Mouse (Mus musculus) cerebellum, adult 8-10 months (tissue): ENCODE results near the gene Rpl18.

Source experiments
- DNase-seq: peaks from one replicate; pipeline ENCODE4 v3.0.0; 2022

Rpl18 gene

DNA sequence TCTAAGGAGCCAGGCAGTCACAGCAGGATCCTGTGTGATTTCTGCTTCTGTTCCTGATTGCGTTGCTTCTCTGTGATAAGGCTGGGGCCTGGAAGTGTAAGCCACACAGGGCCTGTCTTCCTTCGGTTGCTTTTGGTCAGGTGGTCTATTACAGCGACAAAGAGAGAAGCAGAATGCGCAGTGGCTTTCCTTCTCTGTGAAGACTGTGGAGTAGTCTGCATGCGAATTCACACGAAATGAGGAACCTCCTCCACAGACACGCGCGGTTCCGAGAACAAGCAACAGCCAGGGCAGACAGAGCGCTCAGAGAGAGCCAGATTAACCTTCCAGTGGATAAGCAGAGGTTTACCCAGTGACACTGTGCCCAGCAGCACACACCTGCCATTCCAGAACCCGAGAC is 26.1 kb downstream of the Rpl18 start:
- DNase-seq: no peak

DNA sequence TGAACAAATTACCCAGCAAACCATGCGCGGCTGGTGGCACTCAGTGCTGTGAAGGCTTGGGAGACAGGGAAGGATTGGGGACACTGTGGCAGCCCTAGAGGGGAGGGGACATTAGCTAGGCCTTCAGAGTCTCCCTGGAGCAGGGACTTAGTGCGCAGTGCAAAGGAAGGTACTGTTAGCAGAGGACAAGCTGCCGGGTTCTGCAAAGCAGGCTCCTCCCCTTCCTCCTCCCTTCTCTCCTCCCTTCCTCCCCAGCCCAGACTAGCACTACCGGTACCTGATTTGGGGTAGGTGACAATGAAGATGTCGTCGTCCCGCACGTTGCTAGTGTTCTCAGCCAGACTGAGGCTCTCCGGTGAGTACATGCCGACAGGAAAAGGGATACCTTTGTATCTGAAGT is 26.5 kb downstream of the Rpl18 start:
- DNase-seq: no peak

DNA sequence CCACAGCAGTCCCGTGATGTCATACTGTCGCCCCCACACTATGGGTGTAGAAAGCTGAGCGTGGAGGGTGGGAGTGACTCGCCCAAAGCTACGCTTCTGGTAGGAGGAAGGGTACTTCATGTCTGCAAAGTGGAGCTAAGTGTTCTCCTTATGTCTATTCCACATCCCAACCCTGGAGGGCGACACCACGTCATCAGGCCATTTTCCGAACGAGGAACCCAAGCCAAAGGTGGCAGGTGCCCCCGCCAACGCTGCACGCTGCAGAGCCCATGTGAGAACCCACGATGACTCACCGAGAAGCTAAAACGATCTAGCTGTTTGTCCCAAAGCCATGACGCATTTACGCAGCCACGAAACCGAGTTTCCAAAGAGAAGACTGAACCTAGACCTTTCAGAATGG is 27.1 kb downstream of the Rpl18 start:
- DNase-seq: peak; percentile 41

DNA sequence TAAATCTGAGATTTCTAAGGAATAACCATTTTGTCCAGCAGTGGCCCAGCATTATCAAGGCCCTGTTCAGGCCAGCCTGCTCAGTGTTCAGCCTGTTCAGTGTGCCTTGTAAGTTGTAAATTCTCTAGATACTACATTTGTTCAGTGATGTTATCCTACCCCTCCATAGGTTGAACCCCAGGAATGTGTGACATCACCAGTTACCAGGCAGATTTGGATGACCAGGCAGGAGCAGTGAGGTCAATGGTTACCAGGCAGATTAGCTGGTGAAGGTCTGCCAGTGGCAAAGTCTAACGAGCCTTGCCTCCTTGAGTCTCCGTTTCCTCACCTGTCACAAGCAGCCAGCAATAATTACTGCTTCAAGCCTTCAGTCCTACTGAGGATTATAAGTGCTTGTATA is 29.1 kb downstream of the Rpl18 start:
- DNase-seq: peak; percentile 68

DNA sequence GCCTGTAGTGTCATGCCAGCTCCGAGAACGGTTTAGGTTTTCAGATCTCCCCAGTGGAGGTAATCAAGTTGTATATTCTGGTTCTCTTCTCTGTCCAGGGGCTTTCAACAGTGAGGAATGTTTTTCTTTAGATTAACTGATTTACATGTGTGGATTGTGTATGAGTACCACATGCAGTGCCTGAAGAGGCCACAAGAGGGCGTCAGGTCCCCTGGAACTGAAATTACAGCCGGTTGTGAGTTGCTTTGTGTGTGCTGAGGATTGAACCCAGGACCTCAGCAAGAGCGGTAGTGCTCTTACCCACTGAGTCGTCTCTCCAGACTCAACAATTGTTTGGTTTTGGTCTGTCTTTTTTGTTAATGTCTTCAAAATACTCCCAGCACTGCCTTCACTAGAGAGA is 31.3 kb downstream of the Rpl18 start:
- DNase-seq: no peak

DNA sequence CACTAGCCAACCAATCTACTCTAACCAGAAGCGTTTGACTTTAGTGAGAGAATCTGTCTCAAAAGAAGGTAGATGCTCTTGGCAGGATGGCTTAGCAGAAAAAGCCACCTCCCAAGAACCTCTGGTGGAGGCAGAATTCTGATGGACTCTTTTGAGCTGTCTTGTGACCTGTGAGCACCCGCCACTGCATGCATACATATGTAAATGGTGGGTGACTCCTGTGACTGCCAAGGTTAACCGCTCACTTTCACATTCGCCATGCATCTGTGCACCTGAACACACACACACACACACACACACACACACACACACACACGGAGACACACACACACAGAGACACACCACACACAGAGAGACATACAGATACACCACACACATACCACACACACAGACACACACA is 32.2 kb downstream of the Rpl18 start:
- no peak for DNase-seq

DNA sequence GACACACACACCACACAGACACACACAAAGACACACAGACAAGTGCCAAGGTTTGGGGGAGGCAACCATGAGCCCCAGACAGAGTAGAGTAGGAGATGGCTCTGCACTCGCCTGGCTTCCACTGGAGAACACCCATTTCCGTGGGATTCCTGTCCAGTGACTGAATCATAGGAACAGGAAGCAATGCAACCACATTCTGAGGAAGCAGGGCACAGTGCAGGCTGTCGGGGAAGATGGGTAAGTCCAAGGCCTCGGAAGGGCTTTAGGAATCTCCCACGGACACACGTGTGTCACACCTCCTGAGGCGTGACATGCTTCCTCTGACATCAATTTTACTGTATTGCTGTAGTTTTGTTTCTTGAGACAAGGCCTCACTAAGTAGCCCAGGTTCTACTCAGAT is 32.9 kb downstream of the Rpl18 start:
- DNase-seq: no peak

DNA sequence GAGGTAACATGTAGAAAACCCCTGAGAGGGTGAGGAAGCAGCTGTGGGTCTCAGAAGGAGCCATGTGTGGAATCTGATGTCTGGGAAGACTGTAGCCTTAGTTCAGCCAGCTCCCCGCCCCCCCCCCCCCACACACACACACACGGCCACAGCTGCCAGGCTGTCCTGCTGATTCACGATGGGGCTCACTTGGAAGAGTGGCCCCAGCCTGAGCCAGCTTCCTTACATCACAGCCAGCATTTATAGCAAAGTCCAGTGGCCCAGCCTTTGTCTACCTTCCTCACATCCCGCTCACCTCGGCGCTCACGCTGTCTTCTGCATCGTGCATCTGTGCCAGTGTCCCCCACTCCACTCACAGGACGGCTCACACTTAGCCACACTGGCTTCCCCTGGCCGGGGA is 34.1 kb downstream of the Rpl18 start:
- DNase-seq: no peak

DNA sequence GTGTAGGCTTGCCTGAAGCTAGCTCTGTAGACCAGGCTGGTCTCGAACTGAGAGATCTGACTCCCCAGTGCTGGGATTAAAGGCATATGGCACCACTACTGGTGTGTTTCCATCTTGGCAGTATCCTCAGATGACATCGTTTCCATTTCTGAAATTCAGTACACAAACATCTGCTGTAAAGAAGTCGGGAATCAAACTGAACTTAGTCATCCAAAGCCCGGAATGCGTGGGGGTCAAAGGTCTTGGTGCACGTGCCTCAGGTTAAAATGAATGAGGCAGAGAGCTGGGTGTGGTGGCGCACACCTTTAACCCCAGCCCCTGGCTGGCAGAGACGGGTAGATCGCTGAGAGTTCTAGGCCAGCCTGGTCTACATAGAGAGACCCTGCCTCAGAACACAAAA is 34.9 kb downstream of the Rpl18 start:
- no peak for DNase-seq

DNA sequence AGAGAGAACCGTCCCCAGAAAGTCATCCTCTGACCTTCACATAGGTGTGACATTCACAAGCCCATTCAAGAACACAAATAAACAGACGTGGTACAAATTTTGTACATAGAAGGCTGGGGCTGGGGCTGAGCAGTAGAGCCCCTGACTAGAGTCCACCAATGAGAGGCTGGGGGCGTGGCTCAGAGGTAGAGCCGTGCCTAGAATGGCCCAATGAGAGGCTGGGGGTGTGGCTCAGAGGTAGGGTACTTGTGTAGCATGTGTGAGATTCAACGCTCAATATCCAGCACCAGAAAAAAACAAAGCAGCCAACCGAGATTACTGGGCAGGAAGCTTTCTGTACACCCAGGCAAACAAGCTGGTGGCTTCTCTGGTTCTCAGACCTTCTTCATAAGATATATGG is 40.4 kb downstream of the Rpl18 start:
- no peak for DNase-seq

DNA sequence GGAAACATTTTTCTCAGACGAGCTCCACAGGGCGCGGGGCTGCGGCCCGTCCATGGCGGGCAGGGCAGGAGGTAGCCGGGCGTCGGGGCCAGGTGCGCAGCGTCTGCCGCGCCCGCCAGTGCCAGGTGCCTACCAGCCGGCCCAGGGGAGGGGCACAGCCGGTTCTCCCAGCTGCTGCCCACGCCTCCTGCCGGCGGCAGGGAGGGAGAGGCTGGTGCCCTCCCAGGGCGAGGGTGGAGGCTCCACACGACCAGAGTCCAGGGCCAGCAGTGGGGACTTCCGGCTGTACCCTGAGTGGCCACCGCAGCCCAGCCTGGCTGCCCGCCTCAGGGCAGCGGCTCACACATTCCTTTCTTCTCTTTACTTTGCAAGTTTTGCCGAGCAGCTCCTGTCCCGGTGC is 44.1 kb downstream of the Rpl18 start:
- DNase-seq: no peak

DNA sequence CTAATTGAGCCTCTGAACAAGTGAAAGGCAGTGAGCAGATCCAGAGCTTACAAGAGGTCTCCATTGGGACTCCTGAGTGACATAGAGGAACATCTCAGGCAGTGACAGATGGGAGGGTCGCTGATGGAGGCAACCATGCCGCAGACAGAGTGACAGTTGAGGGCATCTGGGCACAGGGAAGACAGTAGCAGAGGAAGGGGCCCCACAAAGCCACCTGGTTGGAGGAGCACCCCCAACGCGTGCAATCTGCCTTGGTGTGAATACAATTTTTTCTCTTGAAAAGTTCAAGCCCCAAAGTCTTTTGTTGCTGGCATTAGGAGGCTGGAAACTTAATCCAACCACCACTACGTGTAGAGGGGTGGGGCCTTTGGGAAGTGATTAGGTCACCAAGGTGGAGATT is 44.9 kb downstream of the Rpl18 start:
- DNase-seq: no peak

DNA sequence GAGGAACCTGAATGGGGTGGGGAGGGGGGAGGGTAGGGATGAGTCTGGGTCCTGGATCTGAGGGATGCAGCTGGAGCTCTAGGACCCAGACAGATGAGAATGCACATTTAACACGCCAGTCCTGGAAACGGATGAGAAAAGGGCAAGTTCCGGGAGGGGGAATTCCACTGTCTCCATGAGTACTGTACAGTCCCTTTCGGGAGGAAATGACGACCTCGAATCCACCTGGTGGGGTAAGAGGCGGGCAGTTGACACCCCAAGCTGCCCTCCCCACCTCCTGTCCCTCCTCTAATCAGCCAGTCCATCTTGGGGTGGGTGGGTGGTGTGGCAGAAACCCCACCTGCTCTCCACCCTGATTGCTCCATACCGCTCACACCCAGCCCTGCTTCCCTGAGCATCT is 50.7 kb downstream of the Rpl18 start:
- DNase-seq: no peak

DNA sequence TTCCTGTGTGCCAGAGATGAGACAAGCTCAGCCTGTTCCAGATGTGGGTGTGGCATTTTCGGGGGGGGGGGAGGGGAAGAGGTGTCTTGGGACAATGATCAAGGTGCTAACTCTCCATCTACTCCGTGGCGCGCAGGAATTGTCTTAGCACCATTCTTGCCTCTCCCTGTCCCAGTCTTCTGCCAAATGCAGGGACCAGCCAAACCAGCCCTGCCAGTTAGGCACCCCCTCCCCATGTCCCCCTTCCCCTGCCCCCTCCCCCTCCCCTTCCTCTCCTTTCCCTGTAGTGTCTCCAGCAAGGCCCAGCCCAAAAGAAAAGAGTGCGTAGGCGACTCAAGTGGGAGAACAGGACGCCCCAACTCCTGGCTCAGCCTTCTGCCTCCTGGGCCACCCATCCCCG is 51.5 kb downstream of the Rpl18 start:
- DNase-seq: no peak

DNA sequence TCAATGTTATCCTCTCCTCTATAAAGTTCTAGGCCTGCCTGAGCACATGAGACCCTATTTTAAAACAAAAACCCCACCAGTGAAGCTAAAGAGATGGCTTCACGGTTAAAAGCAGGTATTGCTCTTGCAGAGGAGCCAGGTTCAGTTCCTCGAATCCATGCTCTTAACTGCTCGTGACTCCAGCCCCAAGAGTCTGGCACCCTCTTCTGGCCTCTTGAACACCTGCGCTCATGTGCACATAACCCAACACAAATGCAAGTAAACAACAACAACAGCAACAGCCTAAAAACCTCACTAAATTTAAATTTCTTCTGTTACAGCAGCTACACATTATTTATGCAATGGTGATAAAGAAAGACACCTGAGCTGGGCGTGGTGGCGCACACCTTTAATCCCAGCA is 52.2 kb downstream of the Rpl18 start:
- no peak for DNase-seq
